Mouse (Mus musculus) kidney, embryonic 16.5 days (tissue): Measurements from ENCODE around the gene Tcp11l2. TPM values are rescaled to one million over a fixed set of nuclear protein-coding genes. Genes with fewer than 3 reads are reported as not detected.
A peak's percentile ranks its signal among the peaks of the same experiment; 100 is the strongest.

ENCODE experiments used
- ATAC-seq: fragments of 200-750 bp; cut with Nextera tagmentation; 2 replicates; pipeline ENCODE4 v1.8.0; 2017; ENCODE audit warnings: moderate TSS enrichment; ENCODE audit not compliant: low FRiP score, low TSS enrichment
- H3K27ac ChIP-seq: fragments of 300-500 bp; sonication (generic); 2 replicates; pipeline ENCODE4 v1.5.1; 2014; ENCODE audit warnings: low read length
- H3K27me3 ChIP-seq: fragments of 300-500 bp; sonication (generic); 2 replicates; pipeline ENCODE4 v1.6.1; 2014; ENCODE audit warnings: low read length, control low read depth, mixed read lengths; ENCODE audit not compliant: insufficient read depth
- H3K36me3 ChIP-seq: fragments of 300-500 bp; sonication (generic); 2 replicates; pipeline ENCODE4 v1.6.1; 2014; ENCODE audit warnings: low read length, control low read depth, mixed read lengths; ENCODE audit not compliant: insufficient read depth
- H3K4me1 ChIP-seq: fragments of 300-500 bp; sonication (generic); 2 replicates; pipeline ENCODE4 v1.6.1; 2014; ENCODE audit warnings: low read length, control low read depth, mixed read lengths; ENCODE audit not compliant: insufficient read depth
- H3K4me2 ChIP-seq: fragments of 300-500 bp; sonication (generic); replicated peaks from 2 replicates; pipeline ENCODE4 v1.6.1; 2014; ENCODE audit warnings: low read depth, low read length
- H3K4me3 ChIP-seq: fragments of 300-500 bp; sonication (generic); 2 replicates; pipeline ENCODE4 v1.5.1; 2014; ENCODE audit warnings: mild to moderate bottlenecking, low read length
- H3K9ac ChIP-seq: fragments of 300-500 bp; sonication (generic); replicated peaks from 2 replicates; pipeline ENCODE4 v1.6.1; 2014; ENCODE audit warnings: low read length
- H3K9me3 ChIP-seq: fragments of 300-500 bp; sonication (generic); 2 replicates; pipeline ENCODE4 v1.6.1; 2016; ENCODE audit warnings: low read length, control low read depth
- WGBS: fragments of 180-500 bp; shearing (Covaris S2); extraction: QIAGEN DNeasy Blood & Tissue Kit; methylation state at CpG from one replicate; pipeline ENCODE4 v1.1.7; 2014; 5-methylcytosine and 5-hydroxymethylcytosine counted together
- polyA plus RNA-seq: library from polyadenylated mRNA; unstranded; fragments of >200 nt; fragmentation: Nextera tagmentation; extraction: Ambion mirVana; gene quantifications from 2 replicates; pipeline ENCODE4 v1.2.1, GENCODE M21; 2015

Tcp11l2 gene
- polyA plus RNA-seq: 20.2 and 21.2 TPM in 2 replicates

DNA sequence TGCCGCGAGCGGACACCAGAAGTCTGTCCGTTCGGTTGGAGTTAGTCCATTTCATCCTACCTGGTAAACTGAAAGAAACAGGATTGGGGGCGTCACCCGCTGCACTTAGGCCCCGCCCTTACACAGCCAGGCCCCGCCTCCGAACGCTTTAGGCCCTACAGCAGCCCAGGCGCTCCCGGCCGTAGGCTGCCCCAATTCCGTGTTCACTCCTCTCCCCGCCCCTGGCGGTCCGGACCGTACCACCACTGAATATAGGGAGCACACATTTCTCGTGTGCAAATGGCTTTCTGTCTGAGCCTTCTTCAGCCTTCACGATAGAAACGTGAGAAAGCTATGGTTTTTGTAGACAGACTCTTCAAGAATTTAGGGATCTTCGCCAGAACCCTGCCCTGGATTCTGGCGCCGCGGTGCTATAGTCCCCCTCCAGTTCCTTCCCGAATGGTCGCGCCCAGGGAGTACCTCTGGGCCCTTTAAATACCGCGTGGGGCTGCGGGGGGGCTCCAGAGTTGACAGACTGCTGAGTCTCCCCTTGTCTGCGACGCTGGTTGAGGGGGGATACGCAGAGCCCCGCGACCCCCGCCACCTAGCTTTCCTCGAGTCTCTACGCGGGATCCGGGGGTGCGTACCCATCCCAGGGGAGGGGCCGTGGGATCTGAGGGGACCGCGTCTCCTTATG is at the start of gene Tcp11l2:
Gene Tcp11l2 (plus strand): TSS at position 232 of the 676 bp plus-strand sequence.
- WGBS: under 1% methylated on average over 46 of the region's 46 CpGs
- peak; percentile 98 for ATAC-seq
- H3K4me3 ChIP-seq: peak within 1 kb of the TSS; percentile 80

GRCm38 (mm10) chr10:84527070-84527469 is 49.4 kb upstream of the Tcp11l2 start:
- Histone ChIP-seq H3K27ac (no peak overlapping the region), H3K27me3 (no peaks in the 10 kb centered on the region), H3K9ac (no peak overlapping the region), H3K36me3 (peaks cover 40% of the 10 kb centered on the region), H3K9me3 (no peaks in the 10 kb centered on the region), H3K4me1 (peaks cover 25% of the 10 kb centered on the region), H3K4me3 (no peak overlapping the region), H3K4me2 (no peak overlapping the region)
- 67% methylated on average over 5 of the region's 5 CpGs for whole genome bisulfite sequencing
- no peak for ATAC-seq

More for the DNA sequence above, at the start of gene Tcp11l2:
- Histone ChIP-seq H3K4me2 (peak within 1 kb of the TSS; percentile 92), H3K36me3 (no peaks in the 10 kb centered on the region), H3K27ac (peak within 1 kb of the TSS; percentile 73), H3K9ac (peak within 1 kb of the TSS; percentile 78), H3K4me1 (peaks cover 7% of the 10 kb centered on the region; the same call in 1 of the 2 replicates), H3K27me3 (peaks cover 2% of the 10 kb centered on the region; the same call in 1 of the 2 replicates), H3K9me3 (no peaks in the 10 kb centered on the region)

- Histone ChIP-seq H3K9me3 (no peaks in the 10 kb centered on the region), H3K9ac (no peak overlapping the region), H3K4me2 (no peak overlapping the region), H3K27ac (no peak overlapping the region), H3K27me3 (no peaks in the 10 kb centered on the region), H3K4me1 (peaks cover 31% of the 10 kb centered on the region), H3K36me3 (peaks cover 40% of the 10 kb centered on the region), H3K4me3 (no peak overlapping the region)
- 76% methylated on average over 12 of the region's 12 CpGs for WGBS
- ATAC-seq: no peak
These were observed 48.8 kb upstream of the Tcp11l2 start for GRCm38 (mm10) chr10:84527631-84528030.

GRCm38 (mm10) chr10:84530388-84530787 is 46.0 kb upstream of the Tcp11l2 start:
- H3K4me2 ChIP-seq: peak overlapping the region; percentile 76
- peaks cover 33% of the 10 kb centered on the region for H3K36me3 ChIP-seq
- H3K4me3 ChIP-seq: no peak overlapping the region
- no peak for ATAC-seq
- H3K9me3 ChIP-seq: no peaks in the 10 kb centered on the region
- H3K9ac ChIP-seq: no peak overlapping the region
- no peak overlapping the region for H3K27ac ChIP-seq
- WGBS: 74% methylated on average over 8 of the region's 8 CpGs
- no peaks in the 10 kb centered on the region for H3K27me3 ChIP-seq
- H3K4me1 ChIP-seq: peaks cover 39% of the 10 kb centered on the region

- no peak for ATAC-seq
- 79% methylated on average over 4 of the region's 4 CpGs for WGBS
- no peaks in the 10 kb centered on the region for H3K9me3 ChIP-seq
- peaks cover 26% of the 10 kb centered on the region for H3K36me3 ChIP-seq
- no peaks in the 10 kb centered on the region for H3K27me3 ChIP-seq
- H3K9ac ChIP-seq: peak overlapping the region; percentile 94
- peak overlapping the region; percentile 91 for H3K4me3 ChIP-seq
- peaks cover 44% of the 10 kb centered on the region for H3K4me1 ChIP-seq
- H3K4me2 ChIP-seq: peak overlapping the region; percentile 76
- H3K27ac ChIP-seq: no peak overlapping the region
These were observed 44.9 kb upstream of the Tcp11l2 start for GRCm38 (mm10) chr10:84531576-84531975.

- H3K4me1 ChIP-seq: peaks cover 44% of the 10 kb centered on the region
- H3K36me3 ChIP-seq: peaks cover 19% of the 10 kb centered on the region
- H3K4me3 ChIP-seq: peak overlapping the region; percentile 91
- ATAC-seq: no peak
- H3K4me2 ChIP-seq: peak overlapping the region; percentile 76
- no peaks in the 10 kb centered on the region for H3K9me3 ChIP-seq
- H3K27me3 ChIP-seq: no peaks in the 10 kb centered on the region
- WGBS: 47% methylated on average over 16 of the region's 16 CpGs
- peak overlapping the region; percentile 94 for H3K9ac ChIP-seq
- H3K27ac ChIP-seq: peak overlapping the region; percentile 88; the same call in 1 of the 2 replicates
These were observed 44.1 kb upstream of the Tcp11l2 start for GRCm38 (mm10) chr10:84532191-84532889.

DNA sequence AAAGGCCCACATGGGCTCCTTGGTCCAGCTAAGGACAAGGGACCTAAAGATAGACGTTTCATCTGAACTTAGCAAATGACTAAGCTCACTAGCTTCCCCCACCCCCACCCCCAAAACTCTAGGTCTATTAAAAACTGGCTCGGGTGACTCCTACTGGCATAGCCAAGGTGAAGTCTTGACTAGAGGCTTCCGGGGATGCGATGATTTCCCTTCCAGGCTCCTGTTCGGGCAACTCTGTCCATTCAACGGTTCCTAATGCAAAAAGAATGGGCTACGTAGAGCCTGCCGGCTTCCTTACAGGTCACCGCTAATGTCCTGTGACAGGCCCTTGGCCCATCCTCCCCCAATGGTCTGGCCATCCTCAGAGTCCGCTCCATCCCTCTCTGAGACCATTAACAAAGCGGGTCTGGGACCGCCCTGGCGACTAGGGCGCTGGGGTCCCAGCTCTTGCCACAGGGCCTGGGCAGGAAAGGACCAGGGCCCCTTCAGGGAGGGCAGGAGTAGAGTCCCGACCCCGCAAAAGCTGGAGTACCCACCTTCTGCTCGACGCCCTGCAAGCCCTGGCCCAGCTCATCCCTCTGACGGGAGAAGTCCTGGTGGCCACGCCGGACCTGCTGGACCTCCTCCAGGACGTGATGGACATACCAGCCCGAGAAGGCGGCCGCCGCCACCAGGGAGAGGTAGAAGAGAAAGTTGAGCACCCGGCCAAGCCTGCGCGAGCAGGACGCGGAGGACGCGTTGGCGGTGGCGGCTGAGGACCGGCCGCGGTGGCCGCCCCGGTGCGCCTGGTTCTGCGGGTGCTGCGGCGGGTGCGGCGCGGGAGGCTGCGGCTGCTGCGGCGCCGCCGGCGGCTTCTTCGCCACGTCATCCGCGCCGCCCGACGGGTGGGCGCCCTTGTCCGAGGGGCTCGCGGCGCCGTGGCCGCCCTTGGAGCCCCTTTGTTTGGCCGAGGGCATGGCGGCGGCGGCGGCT is 43.2 kb upstream of the Tcp11l2 start:
- Histone ChIP-seq H3K27me3 (no peaks in the 10 kb centered on the region), H3K4me3 (peak overlapping the region; percentile 91), H3K4me1 (peaks cover 44% of the 10 kb centered on the region), H3K36me3 (peaks cover 11% of the 10 kb centered on the region), H3K9me3 (no peaks in the 10 kb centered on the region), H3K4me2 (peak overlapping the region; percentile 76), H3K27ac (peak overlapping the region; percentile 88), H3K9ac (peak overlapping the region; percentile 94)
- ATAC-seq: peak; percentile 24; the same call in 1 of the 2 replicates
- WGBS: under 1% methylated on average over 40 of the region's 72 CpGs

DNA sequence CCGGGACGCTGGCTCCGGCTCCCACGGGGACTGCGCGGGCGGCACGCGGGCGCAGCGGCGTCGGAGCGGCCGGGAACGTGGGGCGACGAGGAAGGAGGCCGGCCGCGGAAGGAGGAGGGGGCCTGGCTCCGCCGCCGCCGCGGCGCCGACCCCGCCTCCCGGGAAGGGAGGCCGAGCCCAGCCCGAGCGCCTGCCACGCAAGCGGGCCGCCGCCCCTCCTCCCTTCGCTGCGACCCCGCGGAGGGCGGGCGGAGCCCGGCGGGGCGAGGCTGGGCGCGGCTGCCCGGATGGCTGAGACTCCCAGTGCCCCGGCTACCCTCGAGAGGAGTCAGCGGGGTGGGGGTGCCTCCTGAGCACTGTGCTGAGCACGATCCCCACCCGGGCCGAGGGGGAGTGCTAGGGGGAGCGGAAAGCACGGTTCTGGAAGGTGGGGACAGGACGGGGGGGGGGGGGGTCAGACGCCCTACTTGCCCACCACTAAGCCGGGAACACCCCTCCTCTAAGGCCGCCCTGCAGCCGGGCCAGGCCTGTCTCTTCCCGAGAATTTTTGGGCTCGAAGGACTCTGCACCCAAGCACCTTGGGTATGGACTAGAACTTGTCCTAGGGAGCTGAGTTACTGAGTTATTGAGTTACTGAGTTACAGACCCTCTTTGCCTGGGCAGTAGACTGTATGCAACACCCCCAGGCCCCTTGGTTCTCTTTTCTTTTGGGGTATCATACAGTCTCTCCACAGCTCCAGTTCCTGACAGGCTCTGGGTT is 42.3 kb upstream of the Tcp11l2 start, which contains the start of gene Ckap4:
Gene Ckap4 (minus strand): TSS at position 151 of the 760 bp plus-strand sequence.
- peaks cover 41% of the 10 kb centered on the region for H3K4me1 ChIP-seq
- WGBS: under 1% methylated on average over 31 of the region's 64 CpGs

GRCm38 (mm10) chr10:84535458-84535857 is 41.0 kb upstream of the Tcp11l2 start:
- no peak overlapping the region for H3K9ac ChIP-seq
- H3K4me3 ChIP-seq: no peak overlapping the region
- peaks cover 33% of the 10 kb centered on the region for H3K4me1 ChIP-seq
- H3K27me3 ChIP-seq: no peaks in the 10 kb centered on the region
- no peak overlapping the region for H3K4me2 ChIP-seq
- 77% methylated on average over 5 of the region's 5 CpGs for WGBS
- H3K9me3 ChIP-seq: no peaks in the 10 kb centered on the region
- no peaks in the 10 kb centered on the region for H3K36me3 ChIP-seq
- no peak overlapping the region for H3K27ac ChIP-seq
- no peak for ATAC-seq

More for the DNA sequence above, 42.3 kb upstream of the Tcp11l2 start, which contains the start of gene Ckap4:
- Histone ChIP-seq H3K4me3 (peak within 1 kb of the TSS; percentile 91), H3K27ac (peak within 1 kb of the TSS; percentile 88), H3K9ac (peak within 1 kb of the TSS; percentile 94), H3K9me3 (no peaks in the 10 kb centered on the region), H3K36me3 (peaks cover 4% of the 10 kb centered on the region; the same call in 1 of the 2 replicates), H3K27me3 (no peaks in the 10 kb centered on the region), H3K4me2 (peak within 1 kb of the TSS; percentile 76)
- ATAC-seq: peak; percentile 93
